Mouse (Mus musculus): Measurements from ENCODE around the gene Naa25. TPM values are rescaled to one million over a fixed set of nuclear protein-coding genes. Genes with fewer than 3 reads are reported as not detected.

The Naa25 gene
- polyA plus RNA-seq, 1 experiment from 2014 or later = 14.3 TPM

- no peak overlapping the region for H3K27ac ChIP-seq (ENCODE audit: low read length)
- no peaks in the 10 kb centered on the region for H3K4me1 ChIP-seq (ENCODE audit: insufficient read depth, low read depth, low read length)
- no peak overlapping the region for H3K9ac ChIP-seq (replicated peaks; ENCODE audit: low read depth)
- no peak overlapping the region for H3K4me2 ChIP-seq (replicated peaks; ENCODE audit: low read depth, low read length)
- no peaks in the 10 kb centered on the region for H3K27me3 ChIP-seq (replicated peaks; ENCODE audit: insufficient read depth, low read length)
- no peak overlapping the region for H3K4me3 ChIP-seq (ENCODE audit: low read depth, low read length)
- no peak for TF ChIP-seq EP300 (IDR thresholded peaks at IDR 0.05)
- peak; percentile 84 for TF ChIP-seq CTCF (IDR thresholded peaks at IDR 0.05)
- H3K9me3 ChIP-seq (ENCODE audit: low read length) = no peaks in the 10 kb centered on the region
- 47% methylated on average over 16 of the region's 16 CpGs for WGBS
- no peaks in the 10 kb centered on the region for H3K36me3 ChIP-seq (ENCODE audit: insufficient read depth, low read length)
- DNase-seq (ENCODE audit: low spot score) = peak; percentile 53
- no peak for ATAC-seq
Observed at GRCm38 (mm10) chr5:121392667-121393380, 4.9 kb upstream of the Naa25 start.

- Histone ChIP-seq H3K4me2 (replicated peaks; ENCODE audit: low read depth, low read length) (no peak overlapping the region), H3K27ac (ENCODE audit: low read length) (no peak overlapping the region), H3K9ac (replicated peaks; ENCODE audit: low read depth) (no peak overlapping the region), H3K4me1 (ENCODE audit: insufficient read depth, low read depth, low read length) (no peaks in the 10 kb centered on the region; the same call in 1 of the 2 replicates), H3K36me3 (ENCODE audit: insufficient read depth, low read length) (no peaks in the 10 kb centered on the region), H3K9me3 (ENCODE audit: low read length) (no peaks in the 10 kb centered on the region), H3K4me3 (ENCODE audit: low read depth, low read length) (no peak overlapping the region), H3K27me3 (replicated peaks; ENCODE audit: insufficient read depth, low read length) (no peaks in the 10 kb centered on the region)
- no peak for ATAC-seq
- TF ChIP-seq CTCF (IDR thresholded peaks at IDR 0.05) (no peak), EP300 (IDR thresholded peaks at IDR 0.05) (no peak)
- 71% methylated on average over 3 of the region's 3 CpGs for WGBS
- DNase-seq (ENCODE audit: low spot score) = no peak
Observed at GRCm38 (mm10) chr5:121393402-121393801, 4.3 kb upstream of the Naa25 start.

GRCm38 (mm10) chr5:121395621-121396020 is 2.1 kb upstream of the Naa25 start:
- Histone ChIP-seq H3K36me3 (ENCODE audit: insufficient read depth, low read length) (no peaks in the 10 kb centered on the region), H3K9ac (replicated peaks; ENCODE audit: low read depth) (no peak overlapping the region), H3K4me3 (ENCODE audit: low read depth, low read length) (no peak overlapping the region), H3K27ac (ENCODE audit: low read length) (no peak overlapping the region), H3K4me1 (ENCODE audit: insufficient read depth, low read depth, low read length) (no peaks in the 10 kb centered on the region; the same call in 1 of the 2 replicates), H3K4me2 (replicated peaks; ENCODE audit: low read depth, low read length) (no peak overlapping the region), H3K9me3 (ENCODE audit: low read length) (no peaks in the 10 kb centered on the region), H3K27me3 (replicated peaks; ENCODE audit: insufficient read depth, low read length) (no peaks in the 10 kb centered on the region)
- ATAC-seq (no peak), DNase-seq (ENCODE audit: low spot score) (no peak)
- 77% methylated on average over 5 of the region's 5 CpGs for WGBS
- no peak for TF ChIP-seq CTCF (IDR thresholded peaks at IDR 0.05)

GRCm38 (mm10) chr5:121398146-121398964 is 619 bp downstream of the Naa25 start:
- peak; percentile 65 for ATAC-seq

GRCm38 (mm10) chr5:121398965-121399462 is 1.3 kb downstream of the Naa25 start:
- Histone ChIP-seq H3K27ac (ENCODE audit: low read length) (no peak overlapping the region), H3K36me3 (ENCODE audit: insufficient read depth, low read length) (0 out of 2 replicates have a peak, but pooled peaks cover 3% of the 10 kb centered on the region), H3K9me3 (ENCODE audit: low read length) (no peaks in the 10 kb centered on the region), H3K9ac (replicated peaks; ENCODE audit: low read depth) (0 out of 2 replicates have a peak overlapping the region, but pooled peaks have one; percentile 3), H3K4me2 (replicated peaks; ENCODE audit: low read depth, low read length) (peak overlapping the region; percentile 97), H3K4me1 (ENCODE audit: insufficient read depth, low read depth, low read length) (no peaks in the 10 kb centered on the region; the same call in 1 of the 2 replicates), H3K4me3 (ENCODE audit: low read depth, low read length) (peak overlapping the region; percentile 87), H3K27me3 (replicated peaks; ENCODE audit: insufficient read depth, low read length) (no peaks in the 10 kb centered on the region)
- no peak for TF ChIP-seq CTCF (IDR thresholded peaks at IDR 0.05)
- TF ChIP-seq EP300 (IDR thresholded peaks at IDR 0.05) = no peak
- ATAC-seq (no peak), DNase-seq (ENCODE audit: low spot score) (no peak)
- 45% methylated on average over 9 of the region's 9 CpGs for WGBS

More at GRCm38 (mm10) chr5:121398146-121398964, 619 bp downstream of the Naa25 start:
- H3K27ac ChIP-seq (ENCODE audit: low read length) = peak overlapping the region; percentile 90
- DNase-seq (ENCODE audit: low spot score) = peak; percentile 67
- H3K4me2 ChIP-seq (replicated peaks; ENCODE audit: low read depth, low read length) = peak overlapping the region; percentile 97
- H3K27me3 ChIP-seq (replicated peaks; ENCODE audit: insufficient read depth, low read length) = no peaks in the 10 kb centered on the region
- H3K9ac ChIP-seq (replicated peaks; ENCODE audit: low read depth) = peak overlapping the region; percentile 75
- H3K4me3 ChIP-seq (ENCODE audit: low read depth, low read length) = peak overlapping the region; percentile 87
- 2% methylated on average over 60 of the region's 67 CpGs for WGBS
- H3K4me1 ChIP-seq (ENCODE audit: insufficient read depth, low read depth, low read length) = no peaks in the 10 kb centered on the region; the same call in 1 of the 2 replicates
- no peaks in the 10 kb centered on the region for H3K9me3 ChIP-seq (ENCODE audit: low read length)
- no peak for TF ChIP-seq CTCF (IDR thresholded peaks at IDR 0.05)
- TF ChIP-seq EP300 (IDR thresholded peaks at IDR 0.05) = no peak
- H3K36me3 ChIP-seq (ENCODE audit: insufficient read depth, low read length) = no peaks in the 10 kb centered on the region

GRCm38 (mm10) chr5:121399540-121399939 is 1.8 kb downstream of the Naa25 start:
- WGBS = 72% methylated on average over 5 of the region's 5 CpGs
- no peak for ATAC-seq
- Histone ChIP-seq H3K4me3 (ENCODE audit: low read depth, low read length) (no peak overlapping the region), H3K9ac (replicated peaks; ENCODE audit: low read depth) (0 out of 2 replicates have a peak overlapping the region, but pooled peaks have one; percentile 3), H3K4me1 (ENCODE audit: insufficient read depth, low read depth, low read length) (no peaks in the 10 kb centered on the region; the same call in 1 of the 2 replicates), H3K27ac (ENCODE audit: low read length) (no peak overlapping the region), H3K9me3 (ENCODE audit: low read length) (no peaks in the 10 kb centered on the region), H3K27me3 (replicated peaks; ENCODE audit: insufficient read depth, low read length) (no peaks in the 10 kb centered on the region), H3K4me2 (replicated peaks; ENCODE audit: low read depth, low read length) (no peak overlapping the region), H3K36me3 (ENCODE audit: insufficient read depth, low read length) (0 out of 2 replicates have a peak, but pooled peaks cover 3% of the 10 kb centered on the region)
- TF ChIP-seq EP300 (IDR thresholded peaks at IDR 0.05) (no peak), CTCF (IDR thresholded peaks at IDR 0.05) (no peak)
- DNase-seq (ENCODE audit: low spot score) = peak; percentile 67
